Mouse (Mus musculus): ENCODE results near the gene Dhcr24. TPM values are rescaled to one million over a fixed set of nuclear protein-coding genes. Genes with fewer than 3 reads are reported as not detected.

Gene Dhcr24
- polyA plus RNA-seq, 2 experiments from 2014 or later = 4.5 to 7.7 TPM

GRCm38 (mm10) chr4:106606639-106607554 lies 46.1 kb downstream of the Dhcr24 start:
- no peak for ATAC-seq

DNA sequence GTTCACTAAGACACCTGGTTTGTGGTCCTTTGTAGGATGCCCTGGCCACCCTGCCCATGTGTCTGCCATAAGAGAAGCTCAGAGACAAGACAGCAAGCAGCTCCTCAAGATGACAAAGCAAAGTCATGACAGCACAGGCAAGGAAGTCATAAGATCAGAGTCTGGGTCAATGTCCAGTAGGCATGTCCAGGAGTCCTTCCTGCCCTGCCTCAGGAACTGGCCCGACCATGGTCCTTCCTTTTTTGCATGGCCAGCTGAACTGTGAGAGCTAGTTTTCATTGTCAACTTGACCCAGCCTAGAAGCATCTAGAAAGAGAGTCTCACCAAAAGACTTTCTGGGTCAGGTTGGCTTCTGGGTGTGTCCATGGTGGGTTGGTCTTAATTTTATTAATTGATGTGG lies 47.1 kb downstream of the Dhcr24 start:
- ATAC-seq = no peak

- no peak for ATAC-seq
Measured at GRCm38 (mm10) chr4:106613105-106613504, 52.3 kb downstream of the Dhcr24 start.

GRCm38 (mm10) chr4:106613560-106613959 lies 52.7 kb downstream of the Dhcr24 start:
- no peak for ATAC-seq

GRCm38 (mm10) chr4:106614180-106614797 lies 53.5 kb downstream of the Dhcr24 start:
- ATAC-seq = no peak

DNA sequence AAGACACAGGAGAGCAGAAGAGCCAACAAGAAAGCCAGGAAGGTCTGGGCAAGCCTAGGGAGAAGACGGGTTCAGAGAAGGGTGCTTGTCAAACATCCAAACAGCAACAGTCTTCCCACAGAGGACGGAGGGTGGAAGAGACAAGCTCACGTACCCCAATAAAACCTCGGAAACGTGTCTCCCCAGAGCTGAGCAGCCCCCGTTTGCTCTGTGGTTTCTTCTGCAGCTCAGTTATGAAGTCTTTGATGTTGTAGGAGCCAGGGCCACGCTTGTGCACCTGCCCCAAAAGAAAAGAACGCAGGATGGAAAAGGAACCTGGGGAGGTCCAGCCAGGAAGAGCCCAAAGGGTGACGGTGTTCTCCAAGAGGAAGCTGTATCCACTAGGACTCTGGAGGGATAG lies 54.0 kb downstream of the Dhcr24 start:
- ATAC-seq = no peak

DNA sequence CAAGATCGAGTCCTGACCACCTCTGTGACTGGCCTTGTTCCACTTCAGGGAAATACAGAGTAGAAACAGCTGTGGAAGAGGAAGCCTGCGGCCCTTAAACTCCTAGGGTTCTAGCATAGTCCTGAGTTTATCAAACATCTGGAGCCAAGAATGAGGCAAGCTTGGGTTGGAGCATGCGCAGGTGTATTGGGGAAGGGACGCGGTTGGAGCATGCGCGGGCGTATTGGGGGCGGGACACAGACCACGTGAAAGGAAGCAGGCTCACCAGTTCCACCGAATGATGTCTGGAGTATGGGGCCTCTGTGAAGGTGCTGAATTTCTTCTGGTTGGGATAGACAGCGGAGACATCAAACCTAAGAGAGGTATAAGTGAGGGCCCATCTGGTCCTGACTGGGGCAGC lies 54.8 kb downstream of the Dhcr24 start:
- no peak for ATAC-seq

DNA sequence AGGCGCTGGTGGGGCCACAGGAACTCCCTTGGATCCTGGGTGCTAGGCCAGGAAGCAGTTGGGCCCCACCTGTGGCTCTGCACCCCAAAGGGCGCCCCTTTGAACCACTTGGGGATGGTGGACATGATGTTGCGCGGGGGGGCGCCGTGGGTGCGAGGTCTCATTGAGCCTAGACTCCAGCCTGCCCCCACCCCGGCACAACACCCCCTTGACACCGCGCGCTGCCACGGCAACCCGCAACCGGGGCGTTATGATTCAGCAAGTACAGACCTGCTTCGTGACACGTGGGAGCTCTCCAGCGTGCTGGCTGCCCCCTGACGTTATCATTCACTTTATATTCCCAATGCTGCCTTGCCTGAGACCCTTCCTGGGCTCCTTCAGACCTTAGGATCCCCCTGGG lies 56.2 kb downstream of the Dhcr24 start, which contains the start of gene Lexm:
TSS of gene Lexm (minus strand) at position 186 of the 400 bp plus-strand sequence.
- no peak for ATAC-seq

DNA sequence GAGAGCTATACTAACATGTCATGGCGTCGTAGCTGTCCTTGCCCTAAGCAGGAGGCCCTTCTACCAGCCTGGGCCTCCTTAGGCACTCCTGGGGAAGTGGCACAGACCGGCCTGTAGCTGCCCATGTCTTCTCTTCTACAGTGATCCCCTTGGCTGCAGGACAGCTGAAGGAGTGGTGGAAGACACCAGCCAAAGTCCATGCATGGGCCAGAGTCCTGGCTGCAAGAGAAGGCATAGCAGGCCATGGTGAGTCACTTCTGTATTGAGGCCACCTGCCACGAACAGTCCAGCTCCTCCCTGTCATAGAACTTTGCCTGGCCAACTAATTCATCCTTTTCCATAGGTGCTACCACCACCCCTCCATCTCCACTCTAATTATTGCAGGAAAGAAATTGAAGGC lies 58.1 kb downstream of the Dhcr24 start:
- ATAC-seq = no peak

- ATAC-seq = no peak
Measured at GRCm38 (mm10) chr4:106621428-106621827, 60.6 kb downstream of the Dhcr24 start.

- no peak for ATAC-seq
Measured at GRCm38 (mm10) chr4:106622030-106622493, 61.2 kb downstream of the Dhcr24 start, which contains the start of gene Ttc22. Ttc22 (plus strand) TSS chr4:106622432.

- ATAC-seq = no peak
Measured at GRCm38 (mm10) chr4:106622712-106623111, 61.9 kb downstream of the Dhcr24 start.

- no peak for ATAC-seq
Measured at GRCm38 (mm10) chr4:106624271-106624670, 63.4 kb downstream of the Dhcr24 start.

DNA sequence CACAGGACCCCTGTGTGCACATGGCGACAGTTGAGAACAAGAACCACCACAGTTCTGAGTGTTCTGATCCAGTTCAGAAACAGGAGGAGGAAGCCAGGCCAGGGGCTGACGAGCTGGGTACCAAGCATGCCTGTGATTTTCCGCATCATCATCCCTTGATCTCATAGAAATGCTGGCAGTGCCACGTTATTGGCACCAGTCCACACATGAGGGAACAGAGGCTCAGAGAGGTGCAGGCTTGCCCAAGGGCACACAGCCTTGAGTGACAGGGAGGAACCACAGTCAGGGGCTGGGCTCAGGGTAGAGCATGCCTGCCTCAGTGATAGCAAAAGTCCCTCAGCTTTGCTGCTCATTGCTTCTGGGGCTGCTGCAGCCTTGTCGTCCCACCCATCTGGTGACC lies 67.0 kb downstream of the Dhcr24 start:
- ATAC-seq = no peak

GRCm38 (mm10) chr4:106628650-106629360 lies 68.0 kb downstream of the Dhcr24 start:
- no peak for ATAC-seq

GRCm38 (mm10) chr4:106629374-106629773 lies 68.5 kb downstream of the Dhcr24 start:
- no peak for ATAC-seq

DNA sequence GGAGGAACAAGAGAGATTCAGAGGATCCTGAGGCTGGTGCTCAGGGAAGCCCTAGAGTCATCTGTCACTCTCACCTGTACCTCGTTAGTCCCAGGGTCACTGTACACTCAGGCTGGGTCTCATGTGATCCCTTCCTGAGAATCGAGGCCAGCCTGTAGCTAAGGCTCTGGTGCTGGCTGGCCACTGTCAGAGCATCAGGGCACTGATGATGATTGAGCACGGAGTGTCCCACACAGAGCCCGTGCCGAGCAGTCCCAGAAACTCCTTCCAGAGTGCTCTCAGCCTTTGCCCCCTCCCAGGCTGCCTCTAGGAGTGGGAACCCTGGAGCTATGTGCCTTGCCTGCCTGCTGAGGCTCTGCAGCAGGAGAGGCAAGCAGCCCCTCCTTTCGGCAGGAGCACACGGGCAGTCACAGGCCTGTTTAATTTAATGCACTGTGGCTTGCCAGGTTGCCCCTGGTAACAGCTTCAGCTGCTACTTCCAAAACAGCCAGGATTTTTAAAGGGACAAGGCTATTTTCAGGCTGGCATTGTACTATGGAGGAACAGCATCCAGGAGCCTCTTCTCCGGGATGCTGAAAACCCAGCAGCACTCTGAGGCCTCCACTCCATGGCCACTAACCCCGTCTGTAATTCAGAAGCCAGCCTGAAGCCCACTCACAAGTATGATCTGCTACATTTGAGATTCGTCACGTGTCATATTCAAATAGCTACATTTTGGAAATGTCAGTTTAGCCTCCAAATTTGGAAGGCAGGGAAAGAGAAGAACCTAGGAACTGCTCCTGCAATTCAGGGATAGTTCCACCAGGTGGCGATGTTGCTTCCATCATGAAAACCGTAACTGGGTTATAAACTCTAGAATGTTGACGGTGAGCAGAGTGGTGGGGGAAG lies 69.7 kb downstream of the Dhcr24 start:
- no peak for ATAC-seq

- ATAC-seq = no peak
Measured at GRCm38 (mm10) chr4:106632313-106632712, 71.5 kb downstream of the Dhcr24 start.

DNA sequence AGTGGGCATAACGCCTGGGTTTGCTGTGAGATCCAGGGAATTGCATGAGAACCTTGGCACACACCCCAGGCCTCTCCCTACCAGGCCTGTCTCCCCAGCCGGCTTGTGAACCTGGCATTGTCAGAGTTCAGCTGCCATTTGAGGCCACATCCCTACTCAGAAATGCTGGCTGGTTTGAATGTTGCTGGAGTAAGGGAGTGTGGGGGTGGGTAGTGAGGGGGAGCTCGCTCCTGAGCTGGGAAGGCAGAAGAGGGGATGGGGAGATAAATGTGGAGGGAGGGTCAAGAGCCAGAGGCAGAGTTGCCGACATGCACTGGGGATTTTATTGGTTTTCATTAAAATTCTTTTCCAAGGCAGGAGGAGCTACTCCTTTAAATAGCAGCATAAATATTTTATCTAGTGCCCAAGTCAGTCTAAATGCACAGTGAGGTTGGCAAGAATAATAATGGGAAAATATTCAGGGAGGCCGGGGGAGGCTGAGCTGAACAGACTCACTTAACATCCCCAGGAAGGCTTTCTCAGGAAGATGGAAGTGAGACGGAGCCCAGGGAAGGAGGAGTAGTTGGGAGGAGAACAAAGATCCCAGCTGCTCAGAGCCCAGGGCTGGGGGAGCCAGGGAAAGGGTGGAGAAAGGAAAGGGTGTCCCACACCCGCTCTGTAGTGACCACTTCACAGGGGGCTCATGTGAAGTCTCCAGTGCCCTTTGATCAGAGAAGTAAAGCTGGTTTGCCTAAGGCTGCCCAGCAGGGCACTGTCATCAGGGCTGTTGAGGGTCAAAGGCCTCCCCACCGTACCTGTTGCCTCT lies 72.6 kb downstream of the Dhcr24 start:
- ATAC-seq = no peak

DNA sequence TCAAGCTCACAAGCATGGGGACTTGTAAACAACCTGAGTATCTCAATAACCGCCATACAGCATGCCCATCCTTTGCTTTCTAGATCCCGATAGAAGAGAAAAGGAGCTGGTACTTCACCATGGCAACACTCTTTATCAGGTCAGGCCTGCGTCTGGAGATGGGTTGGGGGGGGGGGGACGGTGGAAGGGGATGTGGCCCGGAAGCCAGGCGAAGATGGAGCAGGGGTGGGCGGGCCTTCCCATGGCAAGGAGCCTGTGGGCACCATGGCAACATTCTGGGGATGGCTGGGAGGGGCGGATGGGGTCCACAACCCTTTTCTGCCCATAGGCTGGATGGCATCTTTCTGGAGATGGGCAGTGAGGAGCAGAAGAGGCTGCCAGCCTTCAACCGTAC lies 73.2 kb downstream of the Dhcr24 start:
- ATAC-seq = no peak

All from activated CD4-positive, CD25-positive, alpha-beta regulatory T cell, adult 4 months (primary cell).